17 mouse cellular contexts compared by ENCODE assay signal in the genomic region with DNA sequence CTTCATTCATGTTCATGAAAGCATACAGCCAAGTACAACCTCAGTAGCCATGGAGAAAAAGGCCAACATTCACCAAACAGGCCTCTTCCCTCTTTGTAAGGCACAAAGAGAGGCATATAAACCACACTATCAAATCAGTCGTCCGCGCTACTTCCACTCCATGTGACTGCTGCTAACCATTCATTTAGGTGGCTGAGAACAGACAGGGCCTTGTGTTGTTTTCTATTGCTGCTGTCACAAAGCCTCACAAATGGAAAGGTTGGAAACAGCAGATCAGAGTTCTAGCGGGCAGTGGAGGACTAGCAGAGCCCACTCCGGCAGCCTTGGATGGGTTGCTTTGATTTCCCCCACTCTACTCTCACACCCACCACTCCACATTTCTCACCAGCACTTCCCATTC.
A peak's percentile ranks its signal among the peaks of the same experiment; 100 is the strongest.
DNase-seq lines count a peak whose midpoint lies in the region; ATAC-seq and TF ChIP-seq lines count a peak whose summit lies in the region.
"Had no signal": no experiment of that assay in that cellular context is flagged by ENCODE, and none has a peak within 500 bp of the region (broad histone marks: within the 10 kb centered on the region; RNA-seq: fewer than 3 reads in every experiment).

No protein-coding gene starts in this region.

- H3K4me1 ChIP-seq in neural tube, embryonic 11.5 days (ENCODE audit: control insufficient read depth, insufficient read depth, low read length) = no peaks in the 10 kb centered on the region
- H3K4me1 ChIP-seq in forebrain, embryonic 15.5 days = no peaks in the 10 kb centered on the region; the same call in 1 of the 2 replicates
- H3K4me1 ChIP-seq in hindbrain, postnatal 0 days (ENCODE audit: insufficient read depth, low read length) = no peaks in the 10 kb centered on the region
- no peaks in the 10 kb centered on the region for H3K4me1 ChIP-seq in stomach, postnatal 0 days (replicated peaks; ENCODE audit: control insufficient read depth, insufficient read depth)
- H3K4me1 ChIP-seq in liver, postnatal 0 days (ENCODE audit: insufficient read depth) = no peaks in the 10 kb centered on the region
- H3K4me1 ChIP-seq: embryonic facial prominence, embryonic 15.5 days; heart, embryonic 10.5 days had no signal

- no peak overlapping the region for H3K4me3 ChIP-seq in neural tube, embryonic 11.5 days (ENCODE audit: low read depth, low read length)
- H3K4me3 ChIP-seq in forebrain, embryonic 15.5 days = no peak overlapping the region
- no peak overlapping the region for H3K4me3 ChIP-seq in hindbrain, postnatal 0 days (ENCODE audit: low read length)
- no peak overlapping the region for H3K4me3 ChIP-seq in stomach, postnatal 0 days (ENCODE audit: low read depth, low read length)
- H3K4me3 ChIP-seq in liver, postnatal 0 days (ENCODE audit: low read depth, low read length) = no peak overlapping the region
- H3K4me3 ChIP-seq: embryonic facial prominence, embryonic 15.5 days; heart, embryonic 10.5 days had no signal

- DNase-seq in neural tube, embryonic 11.5 days (ENCODE audit: low spot score) = no peak
- no peak for DNase-seq in neural tube, embryonic 10.5 days (ENCODE audit: extremely low spot score, low spot score)
- no peak for DNase-seq in hindbrain, postnatal 0 days (ENCODE audit: low spot score)
- DNase-seq in stomach, postnatal 0 days (ENCODE audit: low spot score) = no peak
- DNase-seq in liver, postnatal 0 days = no peak
- no peak for DNase-seq in cerebellum, postnatal 36 days
- DNase-seq: adrenal gland, adult 8-10 months; cerebellum, adult 9-11 months; heart, postnatal 10 days; kidney, adult 8-10 months; kidney, postnatal 14 days; left cerebral cortex, postnatal 4 days; liver; lung, postnatal 10 days had no signal

- H3K27me3 ChIP-seq in neural tube, embryonic 11.5 days (ENCODE audit: control insufficient read depth, insufficient read depth, low read length) = no peaks in the 10 kb centered on the region
- no peaks in the 10 kb centered on the region for H3K27me3 ChIP-seq in forebrain, embryonic 15.5 days
- H3K27me3 ChIP-seq in hindbrain, postnatal 0 days (ENCODE audit: insufficient read depth, low read length) = no peaks in the 10 kb centered on the region
- no peaks in the 10 kb centered on the region for H3K27me3 ChIP-seq in stomach, postnatal 0 days (ENCODE audit: control insufficient read depth, insufficient read depth, low read length)
- no peaks in the 10 kb centered on the region for H3K27me3 ChIP-seq in liver, postnatal 0 days (ENCODE audit: insufficient read depth, low read length)
- H3K27me3 ChIP-seq: embryonic facial prominence, embryonic 15.5 days had no signal

- WGBS in neural tube, embryonic 11.5 days = 67% methylated on average over 5 of the region's 5 CpGs
- WGBS in forebrain, embryonic 15.5 days = 37% methylated on average over 5 of the region's 5 CpGs
- 62% methylated on average over 5 of the region's 5 CpGs for WGBS in hindbrain, postnatal 0 days
- WGBS in stomach, postnatal 0 days = 95% methylated on average over 5 of the region's 5 CpGs
- 88% methylated on average over 5 of the region's 5 CpGs for WGBS in liver, postnatal 0 days (ENCODE audit: insufficient replicate concordance)

- no peak for TF ChIP-seq EP300 in stomach, postnatal 0 days (optimal IDR thresholded peaks at IDR 0.05)
- no peak for TF ChIP-seq EP300 in liver, postnatal 0 days (IDR thresholded peaks at IDR 0.05; ENCODE audit: low read depth)

- no peak overlapping the region for H3K27ac ChIP-seq in neural tube, embryonic 11.5 days (ENCODE audit: low read depth, low read length)
- no peak overlapping the region for H3K27ac ChIP-seq in forebrain, embryonic 15.5 days (replicated peaks)
- H3K27ac ChIP-seq in hindbrain, postnatal 0 days = no peak overlapping the region; the same call in 1 of the 2 replicates
- no peak overlapping the region for H3K27ac ChIP-seq in stomach, postnatal 0 days (replicated peaks)
- no peak overlapping the region for H3K27ac ChIP-seq in liver, postnatal 0 days (ENCODE audit: low read depth)
- H3K27ac ChIP-seq: embryonic facial prominence, embryonic 15.5 days; heart, embryonic 10.5 days had no signal

- no peak overlapping the region for H3K9ac ChIP-seq in neural tube, embryonic 11.5 days (ENCODE audit: low read length)
- no peak overlapping the region for H3K9ac ChIP-seq in forebrain, embryonic 15.5 days (replicated peaks)
- no peak overlapping the region for H3K9ac ChIP-seq in hindbrain, postnatal 0 days (replicated peaks; ENCODE audit: low read length)
- no peak overlapping the region for H3K9ac ChIP-seq in stomach, postnatal 0 days (ENCODE audit: low read length)
- H3K9ac ChIP-seq in liver, postnatal 0 days (replicated peaks) = no peak overlapping the region
- H3K9ac ChIP-seq: embryonic facial prominence, embryonic 15.5 days had no signal

- H3K9me3 ChIP-seq in neural tube, embryonic 11.5 days (ENCODE audit: control insufficient read depth, low read length) = no peaks in the 10 kb centered on the region
- H3K9me3 ChIP-seq in forebrain, embryonic 15.5 days = no peaks in the 10 kb centered on the region
- no peaks in the 10 kb centered on the region for H3K9me3 ChIP-seq in hindbrain, postnatal 0 days (ENCODE audit: low read length)
- no peaks in the 10 kb centered on the region for H3K9me3 ChIP-seq in stomach, postnatal 0 days (ENCODE audit: control insufficient read depth, low read length)
- H3K9me3 ChIP-seq in liver, postnatal 0 days (ENCODE audit: low read length) = no peaks in the 10 kb centered on the region
- H3K9me3 ChIP-seq: embryonic facial prominence, embryonic 15.5 days; heart, embryonic 10.5 days had no signal

- no peaks in the 10 kb centered on the region for H3K36me3 ChIP-seq in neural tube, embryonic 11.5 days (ENCODE audit: control insufficient read depth, insufficient read depth, low read length)
- H3K36me3 ChIP-seq in forebrain, embryonic 15.5 days = no peaks in the 10 kb centered on the region
- H3K36me3 ChIP-seq in hindbrain, postnatal 0 days (ENCODE audit: insufficient read depth, low read length) = no peaks in the 10 kb centered on the region
- H3K36me3 ChIP-seq in stomach, postnatal 0 days (ENCODE audit: control insufficient read depth, insufficient read depth, low read length) = no peaks in the 10 kb centered on the region
- H3K36me3 ChIP-seq in liver, postnatal 0 days (replicated peaks; ENCODE audit: insufficient read depth, low read length) = no peaks in the 10 kb centered on the region
- H3K36me3 ChIP-seq: embryonic facial prominence, embryonic 15.5 days; heart, embryonic 10.5 days had no signal

- no peak for TF ChIP-seq CTCF in hindbrain, postnatal 0 days (IDR thresholded peaks at IDR 0.05; ENCODE audit: low read depth)
- TF ChIP-seq CTCF in stomach, postnatal 0 days (IDR thresholded peaks at IDR 0.05; ENCODE audit: low read depth) = no peak
- TF ChIP-seq CTCF in liver, postnatal 0 days (IDR thresholded peaks at IDR 0.05; ENCODE audit: low read depth) = no peak

- peak; percentile 32; the same call in 1 of the 2 replicates for ATAC-seq in neural tube, embryonic 11.5 days (ENCODE audit: insufficient read depth, low FRiP score, low TSS enrichment)
- peak; percentile 48; the same call in 1 of the 2 replicates for ATAC-seq in forebrain, embryonic 15.5 days (replicated peaks)
- ATAC-seq in hindbrain, postnatal 0 days = peak; percentile 63
- no peak for ATAC-seq in stomach, postnatal 0 days (ENCODE audit: low FRiP score, low TSS enrichment)
- ATAC-seq in liver, postnatal 0 days = no peak

- H3K4me2 ChIP-seq in neural tube, embryonic 11.5 days (ENCODE audit: low read depth) = no peak overlapping the region
- no peak overlapping the region for H3K4me2 ChIP-seq in forebrain, embryonic 15.5 days (replicated peaks)
- H3K4me2 ChIP-seq in hindbrain, postnatal 0 days (ENCODE audit: low read depth, low read length) = no peak overlapping the region
- no peak overlapping the region for H3K4me2 ChIP-seq in stomach, postnatal 0 days (replicated peaks; ENCODE audit: low read depth)
- no peak overlapping the region for H3K4me2 ChIP-seq in liver, postnatal 0 days (ENCODE audit: low read depth, low read length)
- H3K4me2 ChIP-seq: embryonic facial prominence, embryonic 15.5 days had no signal

Comparison
In these comparisons a context has a peak if more than half of its experiments do, and no peak if none do; other contexts are left out.
1. ATAC-seq: peak in neural tube, embryonic 11.5 days (single experiment), forebrain, embryonic 15.5 days (single experiment) and hindbrain, postnatal 0 days (single experiment); none in stomach, postnatal 0 days (single experiment) and liver, postnatal 0 days (single experiment).